Mouse (Mus musculus): ENCODE measurements at regions not wholly inside any gene's neighbourhood (a gene's known extent, or its start where the extent isn't known, plus 50 kb on each side); places are given as distances from the start of the nearest gene placed in this dataset.
A peak's percentile ranks its signal among the peaks of the same experiment; 100 is the strongest.

- no peak for DNase-seq
These were observed 279.5 kb upstream of the Zfp703 start for GRCm38 (mm10) chr8:26697579-26698084.

- no peak for DNase-seq
These were observed 278.5 kb upstream of the Zfp703 start for GRCm38 (mm10) chr8:26698580-26698979.

GRCm38 (mm10) chr8:26706048-26706767 is 270.9 kb upstream of the Zfp703 start:
- DNase-seq: no peak

DNA sequence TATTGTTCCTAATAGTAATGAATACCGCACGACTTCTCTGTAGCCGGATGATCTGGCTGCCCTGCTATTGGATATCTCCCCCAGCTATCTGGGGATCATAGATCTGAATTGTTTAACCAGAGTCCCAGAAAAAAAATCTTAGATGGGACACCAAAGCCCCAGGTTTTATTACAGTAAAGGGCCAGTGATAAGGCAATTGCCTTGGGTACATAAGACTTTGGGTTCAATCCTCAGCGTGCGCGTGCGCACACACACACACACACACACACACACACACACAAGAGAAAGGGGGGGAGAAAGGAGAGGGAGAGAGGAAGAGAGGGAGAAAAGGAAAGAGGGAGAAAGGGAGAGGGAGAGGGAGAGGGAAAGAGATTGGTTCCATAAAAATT is 270.4 kb upstream of the Zfp703 start:
- DNase-seq: no peak

GRCm38 (mm10) chr8:26713836-26714235 is 263.3 kb upstream of the Zfp703 start:
- DNase-seq: no peak

GRCm38 (mm10) chr8:26714714-26715113 is 262.4 kb upstream of the Zfp703 start:
- DNase-seq: no peak

DNA sequence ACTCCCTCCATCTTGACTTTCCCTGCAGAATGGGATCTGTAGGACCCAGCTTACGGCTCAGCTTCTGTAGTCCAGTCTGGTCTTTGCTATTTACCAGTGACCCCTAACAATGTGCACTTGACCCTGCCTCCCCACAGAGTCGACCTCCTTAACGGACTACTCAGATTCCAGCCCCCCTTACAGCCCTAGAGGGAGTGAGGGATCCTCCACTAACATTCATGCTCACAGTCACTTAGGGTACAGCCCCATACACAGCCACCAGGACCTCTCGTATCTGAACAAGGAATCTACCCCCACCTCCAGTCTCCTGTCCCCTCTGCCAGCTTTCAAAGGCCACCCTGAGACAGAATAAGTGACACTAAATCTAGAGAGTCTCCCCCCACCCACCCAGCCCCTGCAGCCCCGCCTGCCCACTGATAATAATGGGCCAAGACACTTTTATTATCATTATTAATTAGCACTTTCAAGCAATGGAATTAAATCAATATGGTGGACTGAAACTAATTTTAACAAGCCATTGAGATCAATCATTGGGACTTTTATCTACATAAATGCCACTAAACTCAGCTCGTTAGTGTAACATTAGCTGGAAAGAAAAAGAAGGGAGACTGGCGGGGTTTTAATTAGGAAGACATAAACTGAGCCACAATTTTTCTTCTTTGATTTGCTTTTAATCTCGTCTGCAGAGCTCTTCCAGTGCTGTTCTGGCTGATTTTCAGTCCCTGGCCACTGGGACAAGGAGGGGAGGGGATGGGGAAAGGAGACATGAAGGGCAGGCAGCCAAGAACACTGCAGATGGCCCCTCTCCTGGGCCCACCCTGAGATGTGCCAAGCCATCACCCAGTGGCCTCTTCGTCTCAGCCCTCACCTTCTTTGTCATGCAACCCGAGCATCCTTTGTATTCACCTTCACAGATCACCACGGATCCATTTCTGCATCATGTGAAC is 258.4 kb upstream of the Zfp703 start:
- no peak for DNase-seq

GRCm38 (mm10) chr8:26722766-26723165 is 254.4 kb upstream of the Zfp703 start:
- DNase-seq: peak; percentile 56

DNA sequence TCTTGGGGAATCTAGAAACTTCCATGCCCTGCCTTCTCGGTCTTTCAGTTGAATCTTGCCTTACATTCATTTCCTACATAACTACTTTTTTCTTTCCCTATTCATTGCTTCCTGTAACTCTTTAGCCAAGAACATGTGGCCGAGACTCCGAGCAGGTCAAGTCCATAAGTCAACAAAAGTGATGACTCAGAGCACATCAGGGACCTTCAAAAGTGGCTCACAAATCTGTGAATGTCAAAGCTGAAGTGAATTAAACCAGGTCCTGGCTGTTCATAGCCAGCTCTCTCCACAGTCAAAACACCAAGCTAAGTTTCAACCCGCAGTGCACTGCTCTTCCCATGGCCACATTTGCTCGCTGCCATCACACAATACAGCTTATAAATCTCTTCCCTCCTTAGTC is 252.5 kb upstream of the Zfp703 start:
- no peak for DNase-seq

DNA sequence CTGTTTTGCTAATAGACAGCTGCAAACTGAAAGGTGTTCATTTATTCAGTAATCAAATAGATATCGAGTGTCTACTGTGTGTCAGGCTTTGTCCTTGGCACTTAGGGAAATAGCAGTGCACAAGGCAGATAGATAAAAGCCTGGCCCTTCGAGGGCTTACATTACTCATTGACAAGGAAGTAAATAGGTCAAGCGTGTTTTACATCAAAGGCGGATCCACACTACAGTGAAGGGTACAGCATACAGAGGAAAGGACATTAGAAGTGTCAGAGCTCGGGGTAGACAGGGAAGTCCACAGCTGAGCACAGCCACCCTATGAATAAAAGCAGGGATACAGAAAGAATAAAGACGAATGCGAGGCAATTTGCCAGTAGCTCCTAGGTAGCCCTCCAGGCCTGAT is 251.6 kb upstream of the Zfp703 start:
- no peak for DNase-seq

- no peak for DNase-seq
These were observed 247.8 kb upstream of the Zfp703 start for GRCm38 (mm10) chr8:26729351-26729750.

DNA sequence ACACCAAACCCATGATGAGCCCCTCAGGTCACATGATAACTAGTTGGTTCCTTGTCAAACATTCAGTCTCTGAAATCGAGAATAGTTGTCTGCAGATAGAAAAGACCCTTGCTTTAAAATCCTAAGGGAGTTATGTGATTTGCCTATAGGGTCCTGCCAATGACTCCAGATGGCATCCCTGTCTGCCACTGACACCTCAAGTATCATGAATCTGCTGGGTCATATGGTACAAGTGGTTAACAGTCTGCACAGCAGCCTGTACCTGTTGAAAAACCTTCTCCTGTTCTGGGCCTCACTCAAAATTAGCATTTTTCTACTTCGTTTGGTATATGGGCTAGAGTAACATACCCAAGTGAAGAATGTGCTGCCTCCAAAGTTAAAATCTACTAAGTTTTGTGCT is 246.0 kb upstream of the Zfp703 start:
- DNase-seq: no peak

- no peak for DNase-seq
These were observed 232.7 kb upstream of the Zfp703 start for GRCm38 (mm10) chr8:26744424-26744823.

DNA sequence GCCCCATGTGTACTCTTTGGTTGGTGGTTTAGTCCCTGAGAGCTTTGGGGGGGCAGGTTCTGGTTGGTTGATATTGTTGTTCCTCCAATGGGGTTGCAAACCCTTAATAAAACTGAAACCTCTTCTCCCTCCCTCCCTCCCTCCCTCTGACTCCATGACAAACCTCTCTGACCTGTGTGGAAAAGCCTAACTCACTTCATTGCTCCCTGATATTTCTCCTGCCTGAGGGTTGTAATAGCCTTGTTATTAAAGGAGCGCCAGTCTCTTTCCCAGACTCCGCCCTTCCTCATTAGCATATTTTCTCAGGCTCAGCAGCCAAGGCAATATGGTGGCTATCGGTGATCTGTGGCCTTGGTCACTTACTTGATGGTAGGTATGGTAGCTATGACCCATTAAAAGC is 230.3 kb upstream of the Zfp703 start:
- no peak for DNase-seq

- DNase-seq: no peak
These were observed 229.7 kb upstream of the Zfp703 start for GRCm38 (mm10) chr8:26747241-26747972.

- DNase-seq: peak; percentile 71
These were observed 228.8 kb upstream of the Zfp703 start for GRCm38 (mm10) chr8:26748161-26748971.

DNA sequence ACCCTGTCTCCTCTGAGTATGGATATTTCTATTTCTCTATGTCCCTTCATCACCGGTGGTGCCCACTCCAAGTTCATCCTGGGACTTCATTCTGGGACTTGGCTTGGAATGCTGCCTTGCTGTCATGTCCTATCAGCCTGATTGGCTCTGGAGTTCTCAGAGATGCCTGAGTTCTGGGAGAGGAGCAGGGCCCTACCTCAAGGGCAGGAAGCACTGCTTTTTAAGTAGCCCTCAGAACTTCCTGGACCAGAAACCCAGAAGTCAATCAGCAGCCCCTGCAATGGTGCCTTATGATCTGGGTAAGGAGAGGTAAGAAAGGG is 228.2 kb upstream of the Zfp703 start:
- no peak for DNase-seq

GRCm38 (mm10) chr8:26750120-26750519 is 227.0 kb upstream of the Zfp703 start:
- no peak for DNase-seq

GRCm38 (mm10) chr8:26751651-26752050 is 225.5 kb upstream of the Zfp703 start:
- DNase-seq: no peak

GRCm38 (mm10) chr8:26756452-26756851 is 220.7 kb upstream of the Zfp703 start:
- no peak for DNase-seq

GRCm38 (mm10) chr8:26760726-26761125 is 216.4 kb upstream of the Zfp703 start:
- no peak for DNase-seq
